Mouse (Mus musculus) limb, embryonic 10.5 days (tissue): ENCODE data around the gene Atp10a. TPM values are rescaled to one million over a fixed set of nuclear protein-coding genes. Genes with fewer than 3 reads are reported as not detected.

Source experiments
- DNase-seq: peaks from one replicate; pipeline ENCODE4 v3.0.0-alpha.2; 2017; ENCODE audit warnings: low spot score
- H3K27ac ChIP-seq: fragments of 300-500 bp; sonication (generic); 2 replicates; pipeline ENCODE4 v1.5.1; 2016; ENCODE audit warnings: mild to moderate bottlenecking
- H3K27me3 ChIP-seq: fragments of 300-500 bp; sonication (generic); 2 replicates; pipeline ENCODE4 v1.6.1; 2016; ENCODE audit warnings: low read depth, mild to moderate bottlenecking; ENCODE audit not compliant: poor library complexity, severe bottlenecking
- H3K36me3 ChIP-seq: fragments of 300-500 bp; sonication (generic); 2 replicates; pipeline ENCODE4 v1.6.1; 2016; ENCODE audit warnings: mild to moderate bottlenecking, moderate library complexity
- H3K4me1 ChIP-seq: fragments of 300-500 bp; sonication (generic); 2 replicates; pipeline ENCODE4 v1.6.1; 2016
- H3K4me3 ChIP-seq: fragments of 300-500 bp; sonication (generic); 2 replicates; pipeline ENCODE4 v1.5.1; 2016; ENCODE audit warnings: mild to moderate bottlenecking, moderate library complexity
- H3K9me3 ChIP-seq: fragments of 300-500 bp; sonication (generic); replicated peaks from 2 replicates; pipeline ENCODE4 v1.6.1; 2016; ENCODE audit warnings: mild to moderate bottlenecking
- WGBS: fragments of 180-500 bp; shearing (Covaris S2); methylation state at CpG from one replicate; pipeline ENCODE4 v1.1.7; 2016; 5-methylcytosine and 5-hydroxymethylcytosine counted together
- polyA plus RNA-seq: library from polyadenylated mRNA; unstranded; fragments of >200 nt; fragmentation: Nextera tagmentation; extraction: Ambion mirVana; gene quantifications from 2 replicates; pipeline ENCODE4 v1.2.1, GENCODE M21; 2016

The Atp10a gene
- polyA plus RNA-seq, 1 experiment from 2014 or later = 1.7 TPM

- Histone ChIP-seq H3K36me3 (no peaks in the 10 kb centered on the region), H3K4me3 (no peak overlapping the region), H3K27ac (no peak overlapping the region), H3K9me3 (no peaks in the 10 kb centered on the region), H3K4me1 (peaks cover 5% of the 10 kb centered on the region), H3K27me3 (peaks cover 17% of the 10 kb centered on the region)
- no peak for DNase-seq
- WGBS = 91% methylated on average over 5 of the region's 5 CpGs
These were observed 4.7 kb downstream of the Atp10a start for GRCm38 (mm10) chr7:58660665-58661064.

GRCm38 (mm10) chr7:58661076-58661475 is 5.1 kb downstream of the Atp10a start:
- Histone ChIP-seq H3K27me3 (peaks cover 13% of the 10 kb centered on the region), H3K36me3 (no peaks in the 10 kb centered on the region), H3K9me3 (no peaks in the 10 kb centered on the region), H3K27ac (no peak overlapping the region), H3K4me3 (no peak overlapping the region), H3K4me1 (peaks cover 5% of the 10 kb centered on the region)
- DNase-seq = no peak
- WGBS = 93% methylated on average over 7 of the region's 7 CpGs

GRCm38 (mm10) chr7:58668617-58669016 is 12.7 kb downstream of the Atp10a start:
- Histone ChIP-seq H3K4me3 (no peak overlapping the region), H3K36me3 (no peaks in the 10 kb centered on the region), H3K27me3 (no peaks in the 10 kb centered on the region), H3K27ac (no peak overlapping the region), H3K9me3 (no peaks in the 10 kb centered on the region), H3K4me1 (no peaks in the 10 kb centered on the region)
- 41% methylated on average over 1 of the region's 1 CpGs for WGBS
- DNase-seq = no peak

GRCm38 (mm10) chr7:58676075-58676474 is 20.1 kb downstream of the Atp10a start:
- no peak overlapping the region for H3K27ac ChIP-seq
- H3K27me3 ChIP-seq = no peaks in the 10 kb centered on the region
- H3K9me3 ChIP-seq = no peaks in the 10 kb centered on the region
- H3K4me1 ChIP-seq = no peaks in the 10 kb centered on the region
- H3K36me3 ChIP-seq = no peaks in the 10 kb centered on the region
- H3K4me3 ChIP-seq = no peak overlapping the region
- DNase-seq = no peak
- WGBS = 56% methylated on average over 3 of the region's 3 CpGs

- no peaks in the 10 kb centered on the region for H3K9me3 ChIP-seq
- 70% methylated on average over 5 of the region's 5 CpGs for WGBS
- no peak overlapping the region for H3K4me3 ChIP-seq
- no peaks in the 10 kb centered on the region for H3K4me1 ChIP-seq
- H3K27ac ChIP-seq = no peak overlapping the region
- no peaks in the 10 kb centered on the region for H3K36me3 ChIP-seq
- no peak for DNase-seq
- no peaks in the 10 kb centered on the region for H3K27me3 ChIP-seq
These were observed 21.3 kb downstream of the Atp10a start for GRCm38 (mm10) chr7:58677111-58677805.

GRCm38 (mm10) chr7:58685967-58686366 is 30.0 kb downstream of the Atp10a start:
- no peak for DNase-seq
- no peak overlapping the region for H3K4me3 ChIP-seq
- WGBS = 83% methylated on average over 1 of the region's 1 CpGs
- H3K27me3 ChIP-seq = no peaks in the 10 kb centered on the region
- no peak overlapping the region for H3K27ac ChIP-seq
- no peaks in the 10 kb centered on the region for H3K4me1 ChIP-seq
- no peaks in the 10 kb centered on the region for H3K9me3 ChIP-seq
- no peaks in the 10 kb centered on the region for H3K36me3 ChIP-seq

- 78% methylated on average over 5 of the region's 5 CpGs for WGBS
- DNase-seq = no peak
- Histone ChIP-seq H3K36me3 (no peaks in the 10 kb centered on the region), H3K9me3 (no peaks in the 10 kb centered on the region), H3K27ac (no peak overlapping the region), H3K4me1 (no peaks in the 10 kb centered on the region), H3K4me3 (no peak overlapping the region), H3K27me3 (no peaks in the 10 kb centered on the region)
These were observed 30.6 kb downstream of the Atp10a start for GRCm38 (mm10) chr7:58686573-58686972.

- no peak overlapping the region for H3K4me3 ChIP-seq
- 92% methylated on average over 2 of the region's 2 CpGs for WGBS
- no peak for DNase-seq
- no peaks in the 10 kb centered on the region for H3K9me3 ChIP-seq
- no peak overlapping the region for H3K27ac ChIP-seq
- no peaks in the 10 kb centered on the region for H3K27me3 ChIP-seq
- H3K36me3 ChIP-seq = no peaks in the 10 kb centered on the region
- no peaks in the 10 kb centered on the region for H3K4me1 ChIP-seq
These were observed 31.0 kb downstream of the Atp10a start for GRCm38 (mm10) chr7:58686997-58687396.

- no peaks in the 10 kb centered on the region for H3K4me1 ChIP-seq
- no peaks in the 10 kb centered on the region for H3K36me3 ChIP-seq
- no peak for DNase-seq
- 81% methylated on average over 6 of the region's 6 CpGs for WGBS
- no peaks in the 10 kb centered on the region for H3K27me3 ChIP-seq
- no peak overlapping the region for H3K4me3 ChIP-seq
- H3K9me3 ChIP-seq = no peaks in the 10 kb centered on the region
- H3K27ac ChIP-seq = no peak overlapping the region
These were observed 34.3 kb downstream of the Atp10a start for GRCm38 (mm10) chr7:58690069-58690923.

GRCm38 (mm10) chr7:58690997-58691596 is 35.1 kb downstream of the Atp10a start:
- no peaks in the 10 kb centered on the region for H3K27me3 ChIP-seq
- H3K9me3 ChIP-seq = no peaks in the 10 kb centered on the region
- H3K27ac ChIP-seq = no peak overlapping the region
- WGBS = 82% methylated on average over 6 of the region's 6 CpGs
- no peaks in the 10 kb centered on the region for H3K4me1 ChIP-seq
- no peak overlapping the region for H3K4me3 ChIP-seq
- no peaks in the 10 kb centered on the region for H3K36me3 ChIP-seq
- no peak for DNase-seq

- H3K9me3 ChIP-seq = no peaks in the 10 kb centered on the region
- no peaks in the 10 kb centered on the region for H3K4me1 ChIP-seq
- WGBS = 81% methylated on average over 2 of the region's 2 CpGs
- H3K36me3 ChIP-seq = no peaks in the 10 kb centered on the region
- H3K27ac ChIP-seq = no peak overlapping the region
- DNase-seq = no peak
- H3K27me3 ChIP-seq = no peaks in the 10 kb centered on the region
- H3K4me3 ChIP-seq = no peak overlapping the region
These were observed 36.7 kb downstream of the Atp10a start for GRCm38 (mm10) chr7:58692704-58693103.

- 90% methylated on average over 3 of the region's 3 CpGs for WGBS
- H3K4me1 ChIP-seq = no peaks in the 10 kb centered on the region
These were observed 37.4 kb downstream of the Atp10a start for GRCm38 (mm10) chr7:58693342-58693741.

GRCm38 (mm10) chr7:58695661-58696060 is 39.7 kb downstream of the Atp10a start:
- H3K9me3 ChIP-seq = no peaks in the 10 kb centered on the region
- no peak overlapping the region for H3K27ac ChIP-seq
- H3K27me3 ChIP-seq = no peaks in the 10 kb centered on the region
- 97% methylated on average over 1 of the region's 1 CpGs for WGBS
- H3K36me3 ChIP-seq = no peaks in the 10 kb centered on the region
- no peak overlapping the region for H3K4me3 ChIP-seq
- DNase-seq = no peak
- H3K4me1 ChIP-seq = no peaks in the 10 kb centered on the region

More at GRCm38 (mm10) chr7:58693342-58693741, 37.4 kb downstream of the Atp10a start:
- DNase-seq = no peak
- no peaks in the 10 kb centered on the region for H3K36me3 ChIP-seq
- H3K27me3 ChIP-seq = no peaks in the 10 kb centered on the region
- H3K9me3 ChIP-seq = no peaks in the 10 kb centered on the region
- H3K27ac ChIP-seq = no peak overlapping the region
- H3K4me3 ChIP-seq = no peak overlapping the region
